Mouse (Mus musculus): ENCODE results near the gene Gm14632. TPM values are rescaled to one million over a fixed set of nuclear protein-coding genes. Genes with fewer than 3 reads are reported as not detected.
"Not testable (repeated sequence)": the region's sequence is repeated elsewhere in the genome, so short reads cannot be mapped to it uniquely, and the experiment has no call there.

Gene Gm14632
- polyA plus RNA-seq (2012; rRNA removed) = not detected in 2 replicates

GRCm38 (mm10) chrX:30329472-30329871 lies at the start of gene Gm14632:
TSS of gene Gm14632 (plus strand) at chrX:30329772.
- not testable (repeated sequence) for DNase-seq (ENCODE audit: extremely low spot score in 1 of 2, low spot score in 1 of 2)

All from frontal cortex, adult 2 months (tissue).